Mouse (Mus musculus) ZHBTc4 (cell line): ENCODE data around the gene Ifnab.

Experiments
- DNase-seq: peaks from one replicate; pipeline ENCODE4 v3.0.0-alpha.2; 2011; ENCODE audit warnings: low read depth, low spot score

The Ifnab gene

GRCm38 (mm10) chr4:88676824-88677223 is 14.3 kb downstream of the Ifnab start, which contains the start of gene Ifna16:
Gene Ifna16 (minus strand): TSS chr4:88676924.
- no peak for DNase-seq

GRCm38 (mm10) chr4:88655461-88655860 is 35.7 kb downstream of the Ifnab start:
- no peak for DNase-seq

GRCm38 (mm10) chr4:88653644-88654043 is 37.5 kb downstream of the Ifnab start:
- DNase-seq = peak; percentile 60

- no peak for DNase-seq
Measured at GRCm38 (mm10) chr4:88644359-88644758, 46.8 kb downstream of the Ifnab start, which contains the start of gene Ifna13. Gene Ifna13 (minus strand): TSS chr4:88644459.

- peak; percentile 14 for DNase-seq
Measured at GRCm38 (mm10) chr4:88642526-88642925, 48.6 kb downstream of the Ifnab start.

GRCm38 (mm10) chr4:88641077-88641831 is 49.9 kb downstream of the Ifnab start:
- peak; percentile 97 for DNase-seq

GRCm38 (mm10) chr4:88640704-88641076 is 50.5 kb downstream of the Ifnab start:
- DNase-seq = no peak
